Mouse (Mus musculus): ENCODE measurements around the gene Coro1b.

Gene Coro1b

GRCm38 (mm10) chr19:4144550-4145498 lies 3.6 kb upstream of the Coro1b start:
- POLR2A ChIA-PET: interaction anchor here in 2 of 4 experiments (0.6 to 1.7 kb wide), 11 partner anchors 9 to 89 kb away, joined by 3 to 5 read pairs (median 3); partner anchors contain the start of genes Aip (in 1 of the 2), Carns1 (in 1 of the 2), Cdk2ap2 (in 1 of the 2) and Ptprcap (in 1 of the 2)
- CTCF ChIA-PET: interaction anchor here in 2 of 4 experiments (0.6 to 0.8 kb wide), 2 partner anchors 84 to 176 kb away, joined by 3 read pairs; no protein-coding TSS in a partner anchor

GRCm38 (mm10) chr19:4145936-4146335 lies 2.5 kb upstream of the Coro1b start:
- POLR2A ChIA-PET: interaction anchor here in 3 of 4 experiments (0.5 to 1.9 kb wide), 5 partner anchors 11 to 49 kb away, joined by 3 to 5 read pairs (median 5); partner anchors contain the start of genes Aip (in 1 of the 3) and Cdk2ap2 (in 1 of the 3)
- CTCF ChIA-PET: no interaction called here

GRCm38 (mm10) chr19:4146366-4147021 lies 1.9 kb upstream of the Coro1b start:
- CTCF ChIA-PET: interaction anchor here in 3 of 4 experiments (0.6 to 1.1 kb wide), 3 partner anchors 21 to 428 kb away, joined by 3 read pairs; no protein-coding TSS in a partner anchor

DNA sequence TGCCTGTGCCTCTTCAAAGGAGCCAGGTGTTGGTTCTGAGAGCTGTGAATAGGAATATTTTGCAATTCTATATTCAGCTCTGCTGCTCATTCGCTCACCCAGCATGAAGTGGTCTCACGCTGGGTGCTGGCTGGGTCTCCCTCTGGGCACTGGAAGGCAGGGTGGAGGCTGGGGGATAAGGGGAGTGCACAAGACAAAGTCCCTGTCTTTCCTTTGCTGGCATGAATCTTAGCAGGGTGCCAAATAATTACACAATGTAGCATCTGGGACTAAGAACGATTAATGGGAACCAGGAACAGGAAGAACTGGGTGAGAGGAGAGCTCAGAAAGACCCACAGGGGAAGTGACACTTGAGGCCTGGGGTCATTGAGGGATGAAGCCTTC lies 1.4 kb upstream of the Coro1b start:
- POLR2A ChIA-PET: interaction anchor here (0.6 to 1.9 kb wide), 15 partner anchors 9 to 100 kb away, joined by 3 to 7 read pairs (median 4); partner anchors contain the start of genes Cdk2ap2 (in 2 of the 4) and Ppp1ca (in 2 of the 4)
- CTCF ChIA-PET: interaction anchor here in 3 of 4 experiments (0.6 to 1.1 kb wide), 3 partner anchors 22 to 428 kb away, joined by 3 read pairs; no protein-coding TSS in a partner anchor

More at GRCm38 (mm10) chr19:4146366-4147021, 1.9 kb upstream of the Coro1b start:
- POLR2A ChIA-PET: interaction anchor here in 3 of 4 experiments (0.6 to 1.9 kb wide), 12 partner anchors 8 to 49 kb away, joined by 3 to 7 read pairs (median 5); partner anchors contain the start of genes Cdk2ap2 (in 2 of the 3) and Ppp1ca (in 2 of the 3)

DNA sequence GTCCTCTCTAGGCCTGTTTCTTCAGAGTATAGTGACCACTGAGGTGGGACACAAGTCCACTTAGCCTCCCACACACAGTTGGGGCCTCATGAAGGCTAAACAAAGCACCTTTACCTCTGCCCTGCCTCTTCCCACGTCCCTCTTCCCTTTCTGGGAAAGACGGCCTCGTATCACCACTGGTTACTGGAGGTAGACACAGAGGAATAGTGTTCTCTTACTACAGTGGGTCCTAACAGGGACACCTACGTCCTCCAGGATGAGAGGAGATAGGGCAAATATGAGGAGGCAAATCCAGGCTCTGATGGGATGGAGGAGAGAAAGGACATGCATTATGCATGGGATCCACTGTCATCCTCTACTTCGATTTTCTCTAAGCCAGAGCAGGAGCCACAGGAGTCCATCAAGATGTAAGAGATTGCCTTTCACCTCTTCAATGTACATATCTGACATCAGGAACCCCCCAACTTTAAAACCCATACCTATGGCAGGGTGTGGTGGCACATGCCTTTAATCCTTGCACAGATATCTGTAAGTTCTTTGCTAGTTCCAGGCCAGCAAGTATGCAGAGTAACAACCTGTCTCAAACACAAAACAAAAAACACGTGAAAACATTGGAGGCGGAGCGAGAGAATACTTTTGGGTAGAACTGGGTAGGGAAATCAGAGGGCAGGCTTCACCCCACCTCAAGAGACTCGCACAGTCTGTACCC lies 483 bp upstream of the Coro1b start:
- POLR2A ChIA-PET: interaction anchor here in 3 of 4 experiments (0.6 to 1.9 kb wide), 15 partner anchors 8 to 53 kb away, joined by 3 to 7 read pairs (median 4); partner anchors contain the start of genes Cdk2ap2 (in 2 of the 3) and Ppp1ca (in 2 of the 3)

GRCm38 (mm10) chr19:4148819-4149218 lies 400 bp downstream of the Coro1b start:
- CTCF ChIA-PET: no interaction called here
- POLR2A ChIA-PET: interaction anchor here in 3 of 4 experiments (0.6 to 1.2 kb wide), 13 partner anchors 13 to 203 kb away, joined by 3 to 8 read pairs (median 3); partner anchors contain the start of genes Rps6kb2 (in 2 of the 3) and Cdk2ap2 (in 1 of the 3)

More for the DNA sequence above, 483 bp upstream of the Coro1b start:
- CTCF ChIA-PET: interaction anchor here in 1 of 4 experiments (1.1 kb wide), 1 partner anchor 59 kb away, joined by 3 read pairs; no protein-coding TSS in a partner anchor

DNA sequence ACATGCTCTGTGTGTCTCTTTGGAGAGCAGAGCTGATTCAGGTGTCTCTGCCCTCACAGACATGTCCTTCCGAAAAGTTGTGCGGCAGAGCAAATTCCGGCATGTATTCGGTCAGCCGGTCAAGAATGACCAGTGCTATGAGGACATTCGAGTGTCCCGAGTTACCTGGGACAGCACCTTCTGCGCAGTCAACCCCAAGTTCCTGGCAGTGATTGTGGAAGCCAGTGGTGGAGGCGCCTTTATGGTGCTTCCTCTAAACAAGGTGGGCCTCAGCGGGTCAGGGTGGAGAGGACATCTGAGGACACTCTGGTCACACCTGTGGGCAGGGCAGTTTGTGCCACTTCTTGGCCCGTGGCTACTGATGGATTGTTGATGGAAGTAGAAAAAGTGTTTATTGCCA lies 864 bp downstream of the Coro1b start:
- CTCF ChIA-PET: no interaction called here
- POLR2A ChIA-PET: interaction anchor here in 3 of 4 experiments (0.6 to 1.2 kb wide), 11 partner anchors 13 to 203 kb away, joined by 3 to 8 read pairs (median 4); partner anchors contain the start of genes Rps6kb2 (in 2 of the 3) and Cdk2ap2 (in 1 of the 3)

DNA sequence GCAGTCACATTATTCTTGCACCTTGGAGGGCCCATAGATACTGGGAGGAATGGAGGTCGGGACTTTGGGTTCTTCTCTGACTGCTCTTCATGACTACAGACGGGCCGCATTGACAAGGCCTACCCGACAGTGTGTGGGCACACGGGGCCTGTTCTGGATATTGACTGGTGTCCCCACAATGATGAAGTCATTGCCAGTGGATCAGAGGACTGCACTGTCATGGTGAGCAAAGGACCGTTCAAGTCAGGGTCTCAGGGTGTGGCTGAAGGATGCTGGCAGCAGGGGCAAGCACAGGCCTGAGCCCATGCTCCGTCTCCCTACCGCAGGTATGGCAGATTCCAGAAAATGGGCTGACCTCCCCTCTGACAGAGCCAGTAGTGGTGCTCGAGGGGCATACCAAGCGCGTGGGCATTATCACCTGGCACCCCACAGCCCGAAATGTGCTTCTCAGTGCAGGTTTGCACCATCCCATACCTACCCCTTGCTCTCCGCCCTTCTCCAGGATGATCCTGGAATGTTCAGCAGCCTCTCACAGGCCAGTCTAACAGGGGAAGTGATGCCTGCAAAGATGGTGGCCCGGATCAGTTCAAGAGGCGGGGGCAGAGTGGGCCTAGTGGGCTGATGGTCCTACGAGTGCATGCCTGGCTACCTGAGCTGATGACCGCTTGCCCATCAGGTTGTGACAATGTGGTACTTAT lies 1.5 kb downstream of the Coro1b start:
- POLR2A ChIA-PET: interaction anchor here in 3 of 4 experiments (0.5 to 2.8 kb wide), 17 partner anchors 8 to 95 kb away, joined by 3 to 15 read pairs (median 4); partner anchors contain the start of genes Cdk2ap2 (in 2 of the 3), Ppp1ca (in 2 of the 3), Rad9a (in 2 of the 3) and Rps6kb2 (in 2 of the 3)
- CTCF ChIA-PET: no interaction called here

GRCm38 (mm10) chr19:4150567-4151487 lies 2.4 kb downstream of the Coro1b start:
- ChIA-PET CTCF (no interaction called here), POLR2A (interaction anchor here in 3 of 4 experiments (0.5 to 2.8 kb wide), 25 partner anchors 9 to 96 kb away, joined by 3 to 15 read pairs (median 3); partner anchors contain the start of genes Ppp1ca (in 2 of the 3), Rad9a (in 2 of the 3), Rps6kb2 (in 2 of the 3) and Aip (in 1 of the 3))

DNA sequence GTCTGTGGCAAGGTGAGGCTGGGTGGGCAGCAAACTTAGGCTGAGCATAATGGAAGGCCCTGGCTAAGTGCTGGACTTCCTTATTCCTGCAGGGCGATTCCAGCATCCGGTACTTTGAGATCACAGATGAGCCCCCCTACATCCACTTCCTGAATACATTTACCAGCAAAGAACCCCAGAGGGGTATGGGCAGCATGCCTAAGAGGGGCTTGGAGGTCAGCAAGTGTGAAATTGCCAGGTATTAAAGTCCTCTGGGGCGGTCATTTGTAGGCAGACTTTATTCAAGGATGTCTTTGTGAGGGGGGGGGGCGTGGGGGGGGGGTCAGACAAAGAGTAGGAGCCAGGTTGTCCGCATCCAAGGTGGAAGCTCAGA lies 3.1 kb downstream of the Coro1b start:
- POLR2A ChIA-PET: interaction anchor here in 3 of 4 experiments (0.6 to 2.8 kb wide), 21 partner anchors 8 to 55 kb away, joined by 3 to 15 read pairs (median 4); partner anchors contain the start of genes Rps6kb2 (in 3 of the 3), Aip (in 1 of the 3) and Cdk2ap2 (in 1 of the 3)
- CTCF ChIA-PET: no interaction called here

GRCm38 (mm10) chr19:4151898-4152297 lies 3.5 kb downstream of the Coro1b start:
- ChIA-PET CTCF (interaction anchor here in 1 of 4 experiments (0.6 kb wide), 1 partner anchor 100 kb away, joined by 3 read pairs; no protein-coding TSS in a partner anchor), POLR2A (interaction anchor here in 3 of 4 experiments (0.5 to 2.8 kb wide), 18 partner anchors 8 to 315 kb away, joined by 3 to 15 read pairs (median 4); partner anchors contain the start of genes Rps6kb2 (in 3 of the 3) and Aip (in 1 of the 3))

GRCm38 (mm10) chr19:4152445-4153231 lies 4.2 kb downstream of the Coro1b start:
- POLR2A ChIA-PET: interaction anchor here (0.5 to 4.1 kb wide), 21 partner anchors 10 to 315 kb away, joined by 3 to 17 read pairs (median 4); partner anchors contain the start of genes Rps6kb2 (in 3 of the 4), Aip (in 1 of the 4), Ppp1ca (in 1 of the 4) and Rad9a (in 1 of the 4)

GRCm38 (mm10) chr19:4153232-4153654 lies 4.8 kb downstream of the Coro1b start, which contains the start of gene Ptprcap:
TSS of gene Ptprcap (plus strand) at chr19:4153604.
- ChIA-PET CTCF (interaction anchor here in 1 of 4 experiments (0.7 kb wide), 2 partner anchors 15 to 39 kb away, joined by 3 to 4 read pairs; no protein-coding TSS in a partner anchor), POLR2A (interaction anchor here (0.7 to 4.1 kb wide), 15 partner anchors 8 to 111 kb away, joined by 3 to 20 read pairs (median 6); partner anchors contain the start of genes Rps6kb2 (in 3 of the 4), Cdk2ap2 (in 1 of the 4), Ppp1ca (in 1 of the 4) and Rad9a (in 1 of the 4))

More at GRCm38 (mm10) chr19:4152445-4153231, 4.2 kb downstream of the Coro1b start:
- CTCF ChIA-PET: interaction anchor here in 2 of 4 experiments (0.6 to 0.7 kb wide), 2 partner anchors 14 to 101 kb away, joined by 3 to 4 read pairs; no protein-coding TSS in a partner anchor
